Mouse (Mus musculus) ES-E14 (cell line): ENCODE data around the gene Aire. TPM values are rescaled to one million over a fixed set of nuclear protein-coding genes. Genes with fewer than 3 reads are reported as not detected.

Experiments
- DNase-seq: peaks from one replicate; pipeline ENCODE4 v3.0.0-alpha.2; 2013; ENCODE audit warnings: low read depth, low spot score
- H3K27ac ChIP-seq: 2 replicates; pipeline ENCODE4 v1.5.1; 2012; ENCODE audit warnings: low read depth, mild to moderate bottlenecking, low read length, moderate library complexity, mixed read lengths; ENCODE audit not compliant: poor library complexity, insufficient read depth, severe bottlenecking
- H3K36me3 ChIP-seq: 2 replicates; pipeline ENCODE4 v1.6.1; 2012; ENCODE audit warnings: mild to moderate bottlenecking, low read length, moderate library complexity, mixed read lengths; ENCODE audit not compliant: control insufficient read depth, poor library complexity, insufficient read depth, severe bottlenecking
- H3K4me1 ChIP-seq, 2 experiments: fragments of 150-350 bp in 1 of 2; sonication (generic) in 1 of 2; 2 replicates each; pipeline ENCODE4 v1.6.1; 2012; ENCODE audit warnings: low read length in 2 of 2, mild to moderate bottlenecking in 1 of 2, mixed read lengths in 1 of 2; ENCODE audit not compliant: control insufficient read depth in 2 of 2, insufficient read depth in 2 of 2, poor library complexity in 1 of 2
- H3K4me3 ChIP-seq, 2 experiments: fragments of 150-350 bp in 1 of 2; sonication (generic) in 1 of 2; 2 replicates each; pipeline ENCODE4 v1.5.1; 2012; ENCODE audit warnings: low read length in 2 of 2, low read depth in 1 of 2, mild to moderate bottlenecking in 1 of 2, mixed read lengths in 1 of 2; ENCODE audit not compliant: insufficient read depth in 1 of 2, poor library complexity in 1 of 2, severe bottlenecking in 1 of 2
- H3K9ac ChIP-seq: 2 replicates; pipeline ENCODE4 v1.6.1; 2012; ENCODE audit warnings: low read depth, mild to moderate bottlenecking, low read length, mixed read lengths; ENCODE audit not compliant: poor library complexity, insufficient read depth, severe bottlenecking
- H3K9me3 ChIP-seq: fragments of 150-350 bp; sonication (generic); 2 replicates; pipeline ENCODE4 v1.6.1; 2012; ENCODE audit warnings: low read depth, mild to moderate bottlenecking, low read length; ENCODE audit not compliant: control insufficient read depth, insufficient read depth
- CHD2 ChIP-seq: IDR thresholded peaks from 2 replicates; pipeline ENCODE4 v1.6.1; 2014; ENCODE audit warnings: mild to moderate bottlenecking, low read depth, low read length, inconsistent platforms
- HCFC1 ChIP-seq: IDR thresholded peaks from 2 replicates; pipeline ENCODE4 v1.6.1; 2012; ENCODE audit warnings: low read length, inconsistent platforms, borderline replicate concordance; ENCODE audit not compliant: insufficient read depth
- MAFK ChIP-seq: IDR thresholded peaks from 2 replicates; pipeline ENCODE4 v1.6.1; 2014; ENCODE audit warnings: mild to moderate bottlenecking, low read depth, low read length, inconsistent platforms; ENCODE audit not compliant: insufficient read depth
- ZC3H11A ChIP-seq: IDR thresholded peaks from 2 replicates; pipeline ENCODE4 v1.6.1; 2012; ENCODE audit warnings: low read depth, mild to moderate bottlenecking, inconsistent platforms, low read length, borderline replicate concordance
- ZNF384 ChIP-seq: IDR thresholded peaks from 2 replicates; pipeline ENCODE4 v1.6.1; 2012; ENCODE audit warnings: low read depth, low read length, inconsistent platforms
- in situ Hi-C, 2 experiments: fragments of 600-800 bp; cut with MboI; formaldehyde crosslinking; loops; one replicate each; pipeline ENCODE4 v1.15.1; 2025; ENCODE audit warnings: low sequenced_read_pairs in 2 of 2, inconsistent platforms in 1 of 2; ENCODE audit not compliant: unreplicated experiment in 2 of 2
- total RNA-seq: library from RNA; depleted of rRNA; stranded (reverse); fragments of 300-350 nt; gene quantifications from 2 replicates; pipeline ENCODE4 v1.2.3, GENCODE M21; 2012

Gene Aire
- total RNA-seq, 1 experiment = 68.3 TPM

- no peak for DNase-seq
- no peaks in the 10 kb centered on the region for H3K9me3 ChIP-seq
- TF ChIP-seq CHD2 (no peak), ZC3H11A (no peak), HCFC1 (no peak), MAFK (no peak), ZNF384 (no peak)
- H3K4me1 ChIP-seq = peaks cover 0 to 13% of the 10 kb centered on the region in 2 experiments; a peak in 1 of 4 replicates
- no peak overlapping the region for H3K9ac ChIP-seq
- no peak overlapping the region for H3K4me3 ChIP-seq
- peaks cover 70% of the 10 kb centered on the region for H3K36me3 ChIP-seq
- in situ Hi-C loops = no loop called here
- H3K27ac ChIP-seq = no peak overlapping the region
These were observed 13.6 kb upstream of the Aire start for GRCm38 (mm10) chr10:78057056-78057455.

GRCm38 (mm10) chr10:78054633-78055565, 11.5 kb upstream of the Aire start:
- H3K36me3 ChIP-seq = peaks cover 69% of the 10 kb centered on the region
- peak overlapping the region; percentile 41; the same call in 1 of the 2 replicates for H3K27ac ChIP-seq
- no peak overlapping the region for H3K9ac ChIP-seq
- no peak overlapping the region for H3K4me3 ChIP-seq
- DNase-seq = no peak
- TF ChIP-seq CHD2 (no peak), ZNF384 (no peak), ZC3H11A (no peak), MAFK (no peak), HCFC1 (no peak)
- peaks cover 0 to 15% of the 10 kb centered on the region in 2 experiments; a peak in 1 of 4 replicates for H3K4me1 ChIP-seq
- no peaks in the 10 kb centered on the region for H3K9me3 ChIP-seq
- in situ Hi-C loops = no loop called here

GRCm38 (mm10) chr10:78049519-78050035, 6.2 kb upstream of the Aire start:
- H3K4me1 ChIP-seq = peaks cover 6 to 37% of the 10 kb centered on the region in 2 experiments; a peak in 3 of 4 replicates
- in situ Hi-C loops = no loop called here
- H3K9me3 ChIP-seq = no peaks in the 10 kb centered on the region
- H3K36me3 ChIP-seq = peaks cover 36% of the 10 kb centered on the region
- H3K27ac ChIP-seq = peak overlapping the region; percentile 99
- no peak for DNase-seq
- TF ChIP-seq ZC3H11A = no peak
- no peak for TF ChIP-seq CHD2
- no peak for TF ChIP-seq MAFK
- TF ChIP-seq ZNF384 = no peak
- no peak for TF ChIP-seq HCFC1
- H3K4me3 ChIP-seq = peak overlapping the region; percentile 63 to 65
- peak overlapping the region; percentile 64 for H3K9ac ChIP-seq

GRCm38 (mm10) chr10:78048061-78048730, 4.8 kb upstream of the Aire start:
- H3K4me1 ChIP-seq = peaks cover 6 to 39% of the 10 kb centered on the region in 2 experiments; a peak in 3 of 4 replicates
- peak overlapping the region; percentile 99 for H3K27ac ChIP-seq
- TF ChIP-seq ZC3H11A (no peak), ZNF384 (peak; percentile 96), MAFK (no peak), HCFC1 (no peak)
- in situ Hi-C loops = no loop called here
- no peak for DNase-seq
- no peak overlapping the region for H3K4me3 ChIP-seq
- peaks cover 24% of the 10 kb centered on the region for H3K36me3 ChIP-seq
- no peak overlapping the region for H3K9ac ChIP-seq
- no peaks in the 10 kb centered on the region for H3K9me3 ChIP-seq
